Mouse (Mus musculus) inflammation-experienced regulatory T-cells, adult 6 months (primary cell): ENCODE results near the gene Keap1. TPM values are rescaled to one million over a fixed set of nuclear protein-coding genes. Genes with fewer than 3 reads are reported as not detected.
A peak's percentile ranks its signal among the peaks of the same experiment; 100 is the strongest.

ENCODE experiments used
- ATAC-seq: one replicate; pipeline ENCODE4 v1.8.0; 2017
- polyA plus RNA-seq, 3 experiments: library from polyadenylated mRNA; unstranded; fragments of 100-300 nt; shearing (Covaris generic); gene quantifications; one replicate each; pipeline ENCODE4 v1.2.1; 2017

The Keap1 gene
- polyA plus RNA-seq, 3 experiments from 2014 or later, result 20.8 to 28.9 (median 21.5) TPM

DNA sequence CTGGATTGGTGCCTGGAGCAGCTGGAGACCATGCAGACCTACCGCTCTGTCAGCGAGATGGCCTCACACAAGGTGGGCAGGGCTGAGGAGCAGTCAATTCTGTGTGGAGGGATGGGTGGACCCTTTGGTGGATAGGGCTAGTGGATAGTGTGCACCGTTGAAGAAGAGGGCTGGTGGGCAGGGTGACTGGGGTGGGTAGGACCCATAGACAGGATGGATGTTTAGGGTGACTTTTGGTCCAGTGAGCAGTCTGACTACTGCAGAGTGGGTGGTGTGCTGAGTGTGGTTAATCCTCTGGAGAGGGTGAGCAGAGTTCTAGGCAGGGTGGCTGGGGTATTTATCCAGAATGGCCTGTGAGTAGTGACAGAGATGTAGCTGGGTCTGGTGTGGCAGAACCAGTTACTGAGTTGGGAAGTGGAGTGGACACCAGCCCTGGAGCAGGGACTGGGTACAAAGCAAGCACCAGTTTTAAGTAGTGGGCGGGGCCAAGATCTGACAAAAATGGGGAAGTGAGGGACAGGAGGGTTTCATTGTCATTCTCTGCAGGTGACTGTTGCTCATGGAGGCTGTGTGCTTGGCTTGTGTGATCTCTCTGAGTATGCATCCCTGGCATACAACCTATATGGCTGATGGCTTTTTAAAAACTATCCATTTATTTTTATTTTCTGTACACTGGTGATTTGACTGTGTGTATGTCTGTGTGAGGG lies 44.2 kb downstream of the Keap1 start:
- no peak for ATAC-seq

DNA sequence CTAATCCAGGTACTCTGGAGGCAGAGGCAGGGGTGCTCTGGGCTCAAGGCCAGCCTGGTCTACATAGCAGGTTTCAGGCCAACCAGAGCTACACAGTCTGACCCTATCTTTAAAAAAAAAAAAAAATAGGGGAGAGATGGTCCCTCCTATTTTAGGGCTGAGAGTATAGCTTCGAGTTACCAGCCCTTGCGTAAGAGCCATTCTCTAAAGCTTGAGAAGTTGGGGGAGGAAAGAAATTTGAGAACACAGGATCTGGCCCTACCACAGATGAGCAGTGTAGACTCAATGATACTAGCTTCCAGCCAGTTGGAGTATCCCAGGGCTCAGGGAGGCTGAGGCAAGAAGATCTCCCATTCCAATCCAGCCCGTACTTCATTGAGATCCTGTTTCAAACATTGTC lies 45.4 kb downstream of the Keap1 start:
- ATAC-seq, result no peak

- no peak for ATAC-seq
Measured at GRCm38 (mm10) chr9:21190670-21191069, 48.5 kb downstream of the Keap1 start.

- ATAC-seq, result no peak
Measured at GRCm38 (mm10) chr9:21189905-21190304, 49.3 kb downstream of the Keap1 start.

DNA sequence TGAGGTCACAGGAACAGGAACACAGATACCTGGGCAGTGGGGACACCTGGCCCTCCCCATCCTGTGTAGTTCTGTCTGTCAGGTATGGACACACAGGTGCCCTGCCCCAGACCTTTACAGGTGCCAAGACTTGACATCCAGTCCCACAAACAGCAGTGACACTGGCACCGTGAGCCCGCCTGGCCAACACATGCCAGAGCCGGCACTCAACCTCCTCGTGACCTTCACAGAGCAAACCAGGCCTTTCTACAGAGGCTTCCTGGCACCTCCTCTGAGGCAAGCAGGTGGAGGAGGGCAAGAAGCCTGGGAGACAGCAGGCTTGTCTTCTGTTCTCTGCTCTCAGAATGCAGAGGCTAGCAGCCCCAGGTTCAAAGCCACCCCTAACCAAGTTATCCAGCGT lies 53.7 kb downstream of the Keap1 start:
- ATAC-seq, result no peak

- ATAC-seq, result no peak
Measured at GRCm38 (mm10) chr9:21184733-21185132, 54.4 kb downstream of the Keap1 start.

DNA sequence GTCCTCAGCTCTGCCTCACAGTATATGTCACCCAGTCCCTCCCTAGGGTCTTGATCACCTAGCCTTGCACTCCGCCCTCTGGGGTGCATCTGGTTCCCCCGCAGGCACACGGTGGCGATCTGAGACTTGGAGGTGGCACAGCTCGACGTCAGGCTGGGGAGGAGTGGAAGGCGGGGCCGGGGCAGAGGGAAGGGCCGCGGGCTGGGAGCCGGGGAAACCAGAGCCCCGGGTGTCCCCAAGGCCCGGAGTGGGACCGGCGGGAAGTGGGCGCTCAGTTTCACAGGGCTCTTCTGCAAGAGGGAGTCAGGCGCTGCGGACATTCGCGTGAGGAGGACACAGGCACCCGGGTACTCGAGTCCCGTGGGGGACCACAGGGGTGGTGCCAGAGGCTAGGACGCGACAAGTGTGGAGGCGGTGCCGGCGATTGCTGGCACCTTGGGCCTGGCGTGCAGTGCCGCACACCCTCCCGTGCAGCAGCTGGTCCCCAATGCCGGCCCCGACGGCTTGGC lies 55.2 kb downstream of the Keap1 start:
- peak; percentile 56 for ATAC-seq

GRCm38 (mm10) chr9:21183421-21183820 lies 55.7 kb downstream of the Keap1 start:
- no peak for ATAC-seq

DNA sequence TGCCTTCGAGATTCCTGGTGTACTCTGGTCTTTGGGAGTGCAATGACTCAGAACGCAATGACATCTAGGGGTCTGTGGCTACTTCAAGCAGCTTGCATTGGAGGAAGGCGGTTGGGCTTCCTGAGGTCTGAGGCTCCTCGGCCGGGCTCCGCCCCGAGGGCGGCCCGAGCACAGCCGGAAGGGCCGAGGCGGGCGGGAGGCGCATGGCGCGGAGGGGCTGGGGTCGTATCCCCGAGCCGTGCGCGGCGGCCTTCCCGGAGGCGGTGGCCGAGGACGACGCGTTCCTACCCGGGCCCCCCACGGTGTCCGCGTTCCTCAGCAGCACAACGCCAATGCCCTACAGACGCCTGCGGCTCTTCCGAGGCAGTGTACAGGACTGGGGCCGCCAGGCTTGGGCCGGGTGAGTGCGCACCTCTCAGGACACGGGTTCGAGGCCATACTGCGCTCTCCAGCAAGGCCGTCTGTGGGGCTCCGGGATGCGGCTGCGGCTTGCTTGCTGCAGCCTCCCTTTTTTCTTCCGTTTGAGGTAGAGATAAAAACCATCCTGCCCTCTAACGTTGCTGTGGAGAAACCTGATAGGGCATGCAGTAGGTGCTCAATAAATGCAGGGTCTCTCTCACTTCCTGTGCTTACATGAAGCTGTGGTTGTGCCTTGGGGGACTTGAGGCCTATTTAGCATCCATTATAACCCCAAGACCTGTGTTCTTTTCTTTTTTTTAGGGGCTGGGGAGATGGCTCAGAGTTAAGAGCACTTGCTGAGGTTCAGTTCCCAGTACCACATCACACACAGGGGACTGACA lies 57.5 kb downstream of the Keap1 start:
- no peak for ATAC-seq

DNA sequence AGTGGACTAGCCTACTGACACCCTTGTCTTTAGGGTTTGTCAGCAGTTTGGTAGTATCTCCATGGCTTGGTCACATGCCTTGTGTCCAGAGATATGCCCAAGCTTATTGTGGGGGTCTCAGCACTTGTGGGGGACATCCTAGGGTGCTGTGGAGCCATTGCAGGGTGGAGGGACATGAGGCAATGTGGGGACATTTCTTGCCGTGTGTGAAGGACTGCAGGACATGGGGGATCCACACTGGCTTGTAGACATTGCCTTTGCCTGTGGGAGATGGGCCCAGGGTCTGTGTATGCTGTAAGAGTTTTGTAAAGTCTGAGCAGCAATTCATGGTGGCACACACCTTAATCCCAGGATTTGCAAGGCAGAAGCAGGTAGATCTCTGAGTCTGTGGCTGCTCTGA lies 58.3 kb downstream of the Keap1 start:
- no peak for ATAC-seq

- no peak for ATAC-seq
Measured at GRCm38 (mm10) chr9:21180402-21180801, 58.8 kb downstream of the Keap1 start.

Other genes starting within 250 kb of the Keap1 start
- gene Mrpl4, start 236.6 kb downstream of the Keap1 start, polyA plus RNA-seq, result 100 to 1,000 TPM in 2 of 3 experiments, 10 to 100 TPM in 1; 95.6 to 122 (median 112) TPM
- 10 to 100 TPM; 50.8 to 92.7 (median 68.9) TPM for gene Icam1, start 223.4 kb downstream of the Keap1 start, polyA plus RNA-seq
- gene Icam4, start 210.0 kb downstream of the Keap1 start, polyA plus RNA-seq, result 1 to 10 TPM; 1.6 to 6.3 (median 3.1) TPM
- gene Icam5, start 207.3 kb downstream of the Keap1 start, polyA plus RNA-seq, result under 1 TPM in 2 of 3 experiments, not detected in 1; 0.25 to 0.31 TPM
- gene Zglp1, start 172.3 kb downstream of the Keap1 start, polyA plus RNA-seq, result 1 to 10 TPM in 1 of 3 experiments, under 1 TPM in 1, not detected in 1; 0.82 to 3.0 TPM
- gene Gm49373, start 166.3 kb downstream of the Keap1 start, polyA plus RNA-seq, result not detected
- gene Fdx1l, start 165.7 kb downstream of the Keap1 start, polyA plus RNA-seq, result 10 to 100 TPM in 2 of 3 experiments, 1 to 10 TPM in 1; 9.8 to 15.0 (median 14.9) TPM
- 1 to 10 TPM in 1 of 3 experiments, under 1 TPM in 1, not detected in 1; 0.31 to 8.4 TPM for gene Gm38431, start 147.4 kb downstream of the Keap1 start, polyA plus RNA-seq
- 10 to 100 TPM; 16.6 to 23.9 (median 21.3) TPM for gene Raver1, start 147.4 kb downstream of the Keap1 start, polyA plus RNA-seq
- gene Tyk2, start 108.1 kb downstream of the Keap1 start, polyA plus RNA-seq, result 10 to 100 TPM; 36.3 to 61.7 (median 57.7) TPM
- 10 to 100 TPM; 84.2 to 97.0 (median 95.3) TPM for gene Cdc37, start 89.4 kb downstream of the Keap1 start, polyA plus RNA-seq
- gene Pde4a, start 73.6 kb downstream of the Keap1 start, polyA plus RNA-seq, result 1 to 10 TPM in 1 of 3 experiments, under 1 TPM in 2; 0.54 to 1.3 (median 0.82) TPM
- gene S1pr5, start 9.1 kb upstream of the Keap1 start, polyA plus RNA-seq, result under 1 TPM in 1 of 3 experiments, not detected in 2; 0.17 TPM
- 10 to 100 TPM; 23.5 to 32.5 (median 24.2) TPM for gene Atg4d, start 25.9 kb upstream of the Keap1 start, polyA plus RNA-seq
- gene Kri1, start 48.6 kb upstream of the Keap1 start, polyA plus RNA-seq, result 10 to 100 TPM; 16.5 to 36.2 (median 26.9) TPM
- 100 to 1,000 TPM; 116 to 131 (median 128) TPM for gene Cdkn2d, start 52.0 kb upstream of the Keap1 start, polyA plus RNA-seq
- gene Ap1m2, start 73.0 kb upstream of the Keap1 start, polyA plus RNA-seq, result 1 to 10 TPM in 1 of 3 experiments, under 1 TPM in 2; 0.36 to 1.0 (median 0.42) TPM
- 100 to 1,000 TPM; 125 to 263 (median 241) TPM for gene Slc44a2, start 81.3 kb upstream of the Keap1 start, polyA plus RNA-seq
- gene Ilf3, start 128.5 kb upstream of the Keap1 start, polyA plus RNA-seq, result 100 to 1,000 TPM in 2 of 3 experiments, 10 to 100 TPM in 1; 92.5 to 122 (median 122) TPM
- gene Qtrt1, start 172.5 kb upstream of the Keap1 start, polyA plus RNA-seq, result 10 to 100 TPM; 26.2 to 49.8 (median 39.8) TPM
- 100 to 1,000 TPM in 1 of 3 experiments, 10 to 100 TPM in 2; 85.4 to 117 (median 97.6) TPM for gene Dnm2, start 185.5 kb upstream of the Keap1 start, polyA plus RNA-seq